Mouse (Mus musculus) embryonic facial prominence, embryonic 13.5 days (tissue): Measurements from ENCODE around the gene Sv2c. TPM values are rescaled to one million over a fixed set of nuclear protein-coding genes. Genes with fewer than 3 reads are reported as not detected.

Experiments used
- ATAC-seq: fragments of 200-750 bp; cut with Nextera tagmentation; 2 replicates; pipeline ENCODE4 v1.8.0; 2017; ENCODE audit warnings: low read depth; ENCODE audit not compliant: insufficient number of reproducible peaks, insufficient read depth, low FRiP score, low TSS enrichment
- H3K27ac ChIP-seq: fragments of 300-500 bp; sonication (generic); 2 replicates; pipeline ENCODE4 v1.5.1; 2015; ENCODE audit warnings: moderate library complexity, mild to moderate bottlenecking, inconsistent platforms
- H3K27me3 ChIP-seq: fragments of 300-500 bp; sonication (generic); 2 replicates; pipeline ENCODE4 v1.6.1; 2015; ENCODE audit warnings: mild to moderate bottlenecking, inconsistent platforms
- H3K36me3 ChIP-seq: fragments of 300-500 bp; sonication (generic); 2 replicates; pipeline ENCODE4 v1.6.1; 2015; ENCODE audit warnings: mild to moderate bottlenecking, inconsistent platforms
- H3K4me1 ChIP-seq: fragments of 300-500 bp; sonication (generic); 2 replicates; pipeline ENCODE4 v1.6.1; 2015; ENCODE audit warnings: inconsistent platforms
- H3K4me2 ChIP-seq: fragments of 300-500 bp; sonication (generic); 2 replicates; pipeline ENCODE4 v1.6.1; 2015; ENCODE audit warnings: moderate library complexity, mild to moderate bottlenecking, inconsistent platforms
- H3K4me3 ChIP-seq: fragments of 300-500 bp; sonication (generic); 2 replicates; pipeline ENCODE4 v1.5.1; 2015; ENCODE audit warnings: mild to moderate bottlenecking, inconsistent platforms
- H3K9ac ChIP-seq: fragments of 300-500 bp; sonication (generic); 2 replicates; pipeline ENCODE4 v1.6.1; 2015; ENCODE audit warnings: mild to moderate bottlenecking, inconsistent platforms
- H3K9me3 ChIP-seq: fragments of 300-500 bp; sonication (generic); 2 replicates; pipeline ENCODE4 v1.6.1; 2016; ENCODE audit warnings: inconsistent platforms
- WGBS: fragments of 180-500 bp; shearing (Covaris S2); methylation state at CpG from one replicate; pipeline ENCODE4 v1.1.7; 2015; ENCODE audit warnings: mixed read lengths; 5-methylcytosine and 5-hydroxymethylcytosine counted together
- polyA plus RNA-seq: library from polyadenylated mRNA; unstranded; fragments of >200 nt; fragmentation: Nextera tagmentation; extraction: Ambion mirVana; gene quantifications from 2 replicates; pipeline ENCODE4 v1.2.1, GENCODE M21; 2015

Gene Sv2c
- polyA plus RNA-seq, 1 experiment from 2014 or later: 1.5 TPM

DNA sequence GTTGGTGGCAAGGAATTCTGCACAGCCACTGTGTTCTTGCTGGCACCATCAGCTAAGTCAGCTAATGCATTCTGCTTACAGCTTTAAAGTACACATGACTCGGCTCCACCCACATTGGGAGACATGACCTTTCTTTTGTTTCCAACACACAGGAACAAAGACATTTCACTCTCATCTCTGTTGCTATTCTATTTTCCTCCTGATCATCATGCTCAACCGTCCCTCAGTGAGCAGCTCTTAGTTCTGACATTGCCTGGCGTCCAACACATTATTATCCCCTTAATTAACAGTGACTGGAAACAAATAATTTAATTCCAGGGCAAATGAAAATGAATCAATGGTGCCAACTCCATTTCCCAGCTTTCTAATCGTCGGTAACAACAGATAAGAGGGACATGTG lies 87.0 kb downstream of the Sv2c start:
- no peaks in the 10 kb centered on the region for H3K9me3 ChIP-seq
- 70% methylated on average over 5 of the region's 5 CpGs for WGBS
- H3K9ac ChIP-seq: no peak overlapping the region
- H3K36me3 ChIP-seq: no peaks in the 10 kb centered on the region
- H3K27me3 ChIP-seq: no peaks in the 10 kb centered on the region
- no peak overlapping the region for H3K27ac ChIP-seq
- ATAC-seq: no peak
- no peaks in the 10 kb centered on the region for H3K4me1 ChIP-seq
- no peak overlapping the region for H3K4me3 ChIP-seq
- no peak overlapping the region for H3K4me2 ChIP-seq

GRCm38 (mm10) chr13:96040275-96041042 lies 91.9 kb downstream of the Sv2c start:
- Histone ChIP-seq H3K4me1 (no peaks in the 10 kb centered on the region), H3K9me3 (no peaks in the 10 kb centered on the region), H3K27ac (no peak overlapping the region), H3K4me2 (no peak overlapping the region), H3K27me3 (no peaks in the 10 kb centered on the region), H3K9ac (no peak overlapping the region), H3K4me3 (no peak overlapping the region), H3K36me3 (no peaks in the 10 kb centered on the region)
- WGBS: 71% methylated on average over 11 of the region's 11 CpGs
- ATAC-seq: no peak

DNA sequence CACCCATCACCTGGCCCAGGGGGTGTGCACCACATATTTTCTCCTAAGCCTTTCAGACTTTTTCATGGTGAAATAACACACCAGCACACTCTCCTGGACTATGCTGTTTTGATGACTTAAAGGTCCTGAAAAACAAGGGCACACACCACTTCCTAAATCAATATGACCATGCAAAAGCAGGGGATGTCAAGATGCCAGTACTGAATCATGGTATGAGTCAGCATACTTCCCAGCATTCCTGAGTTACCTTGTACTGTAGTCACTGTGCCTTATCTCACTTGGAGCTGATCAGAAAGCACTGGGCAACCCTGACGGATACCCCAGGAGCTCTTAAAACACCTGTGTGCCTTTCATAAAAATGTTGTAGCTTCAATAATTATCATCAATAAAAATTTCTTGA lies 92.8 kb downstream of the Sv2c start:
- ATAC-seq: no peak
- no peaks in the 10 kb centered on the region for H3K4me1 ChIP-seq
- H3K27me3 ChIP-seq: no peaks in the 10 kb centered on the region
- 82% methylated on average over 1 of the region's 1 CpGs for WGBS
- no peak overlapping the region for H3K9ac ChIP-seq
- H3K4me2 ChIP-seq: no peak overlapping the region
- no peaks in the 10 kb centered on the region for H3K9me3 ChIP-seq
- H3K27ac ChIP-seq: no peak overlapping the region
- no peaks in the 10 kb centered on the region for H3K36me3 ChIP-seq
- no peak overlapping the region for H3K4me3 ChIP-seq

- Histone ChIP-seq H3K4me2 (no peak overlapping the region), H3K9ac (no peak overlapping the region), H3K9me3 (no peaks in the 10 kb centered on the region), H3K27ac (no peak overlapping the region), H3K36me3 (no peaks in the 10 kb centered on the region), H3K4me3 (no peak overlapping the region), H3K27me3 (no peaks in the 10 kb centered on the region), H3K4me1 (no peaks in the 10 kb centered on the region)
- 61% methylated on average over 19 of the region's 19 CpGs for WGBS
- ATAC-seq: no peak
Measured at GRCm38 (mm10) chr13:96030368-96031223, 101.8 kb downstream of the Sv2c start.

GRCm38 (mm10) chr13:96023858-96024257 lies 108.5 kb downstream of the Sv2c start:
- H3K9me3 ChIP-seq: no peaks in the 10 kb centered on the region
- WGBS: 61% methylated on average over 11 of the region's 11 CpGs
- H3K4me3 ChIP-seq: no peak overlapping the region

GRCm38 (mm10) chr13:96015516-96015915 lies 116.9 kb downstream of the Sv2c start:
- 93% methylated on average over 3 of the region's 3 CpGs for WGBS
- ATAC-seq: no peak

More at GRCm38 (mm10) chr13:96023858-96024257, 108.5 kb downstream of the Sv2c start:
- H3K27me3 ChIP-seq: no peaks in the 10 kb centered on the region
- no peaks in the 10 kb centered on the region for H3K36me3 ChIP-seq
- 0 out of 2 replicates have a peak, but pooled peaks cover 6% of the 10 kb centered on the region for H3K4me1 ChIP-seq
- ATAC-seq: no peak
- no peak overlapping the region for H3K27ac ChIP-seq
- no peak overlapping the region for H3K9ac ChIP-seq
- H3K4me2 ChIP-seq: no peak overlapping the region

GRCm38 (mm10) chr13:96010861-96011511 lies 121.4 kb downstream of the Sv2c start:
- no peaks in the 10 kb centered on the region for H3K9me3 ChIP-seq
- no peaks in the 10 kb centered on the region for H3K27me3 ChIP-seq
- H3K36me3 ChIP-seq: no peaks in the 10 kb centered on the region
- H3K27ac ChIP-seq: no peak overlapping the region
- H3K4me1 ChIP-seq: peaks cover 3% of the 10 kb centered on the region
- WGBS: 57% methylated on average over 11 of the region's 11 CpGs
- ATAC-seq: no peak; the same call in 1 of the 2 replicates
- no peak overlapping the region for H3K9ac ChIP-seq
- H3K4me2 ChIP-seq: no peak overlapping the region
- no peak overlapping the region for H3K4me3 ChIP-seq

More at GRCm38 (mm10) chr13:96015516-96015915, 116.9 kb downstream of the Sv2c start:
- no peak overlapping the region for H3K27ac ChIP-seq
- H3K27me3 ChIP-seq: no peaks in the 10 kb centered on the region
- H3K9me3 ChIP-seq: no peaks in the 10 kb centered on the region
- H3K9ac ChIP-seq: no peak overlapping the region
- no peaks in the 10 kb centered on the region for H3K4me1 ChIP-seq
- H3K4me2 ChIP-seq: no peak overlapping the region
- H3K36me3 ChIP-seq: no peaks in the 10 kb centered on the region
- no peak overlapping the region for H3K4me3 ChIP-seq

DNA sequence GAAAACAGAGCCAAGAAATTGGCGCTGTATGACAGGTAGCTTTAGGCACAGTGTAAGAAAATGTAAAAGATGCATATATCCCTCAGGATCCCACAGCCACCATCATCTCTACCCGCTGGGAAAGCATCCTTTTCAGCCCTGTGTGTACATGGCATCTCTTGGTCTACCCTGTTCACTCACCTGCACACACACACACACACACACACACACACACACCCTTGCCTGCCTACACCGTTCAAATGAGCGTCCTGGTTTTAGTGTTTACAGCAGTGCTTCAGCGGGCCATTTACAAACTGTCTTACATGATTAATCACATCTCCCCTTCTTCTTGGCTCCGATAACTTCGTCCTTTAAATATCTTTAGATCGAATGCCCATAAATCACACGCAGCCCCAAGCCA lies 123.4 kb downstream of the Sv2c start:
- Histone ChIP-seq H3K27ac (no peak overlapping the region), H3K4me2 (no peak overlapping the region), H3K4me1 (peaks cover 3% of the 10 kb centered on the region), H3K27me3 (no peaks in the 10 kb centered on the region; the same call in 1 of the 2 replicates), H3K9me3 (no peaks in the 10 kb centered on the region), H3K9ac (no peak overlapping the region), H3K36me3 (no peaks in the 10 kb centered on the region), H3K4me3 (no peak overlapping the region)
- no peak for ATAC-seq
- WGBS: 83% methylated on average over 9 of the region's 9 CpGs

GRCm38 (mm10) chr13:96008154-96008553 lies 124.2 kb downstream of the Sv2c start:
- Histone ChIP-seq H3K4me3 (no peak overlapping the region), H3K36me3 (no peaks in the 10 kb centered on the region), H3K9ac (no peak overlapping the region), H3K27ac (no peak overlapping the region), H3K9me3 (no peaks in the 10 kb centered on the region), H3K4me1 (peaks cover 3% of the 10 kb centered on the region), H3K4me2 (no peak overlapping the region), H3K27me3 (no peaks in the 10 kb centered on the region; the same call in 1 of the 2 replicates)
- WGBS: 84% methylated on average over 3 of the region's 3 CpGs
- no peak for ATAC-seq

GRCm38 (mm10) chr13:96003539-96003938 lies 128.8 kb downstream of the Sv2c start:
- H3K4me1 ChIP-seq: peaks cover 8% of the 10 kb centered on the region
- H3K36me3 ChIP-seq: no peaks in the 10 kb centered on the region
- H3K4me3 ChIP-seq: no peak overlapping the region
- H3K9me3 ChIP-seq: no peaks in the 10 kb centered on the region
- no peak for ATAC-seq
- WGBS: 87% methylated on average over 3 of the region's 3 CpGs
- H3K9ac ChIP-seq: no peak overlapping the region
- H3K27me3 ChIP-seq: no peaks in the 10 kb centered on the region; the same call in 1 of the 2 replicates
- H3K4me2 ChIP-seq: no peak overlapping the region
- H3K27ac ChIP-seq: no peak overlapping the region

DNA sequence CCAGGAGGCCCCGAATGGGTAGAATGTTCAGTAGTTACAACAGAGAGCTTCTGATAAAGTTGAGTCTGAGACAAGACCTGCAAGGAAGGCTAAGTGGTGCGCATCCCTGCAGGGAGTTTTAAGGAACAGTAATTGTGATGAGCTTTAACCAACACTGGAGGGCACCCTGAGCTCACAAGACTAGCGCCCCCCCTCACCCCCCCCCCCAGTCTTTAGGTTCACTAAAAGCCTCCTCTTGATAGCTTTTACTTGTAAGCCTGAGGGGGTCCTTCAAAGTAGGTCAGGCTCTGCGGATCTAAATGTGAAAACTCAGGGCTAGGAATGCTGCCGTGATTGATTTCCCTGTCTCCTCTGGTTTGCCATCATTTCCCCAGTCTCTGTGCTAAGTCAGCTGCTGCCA lies 129.9 kb downstream of the Sv2c start:
- ATAC-seq: no peak
- H3K9me3 ChIP-seq: no peaks in the 10 kb centered on the region
- H3K4me2 ChIP-seq: no peak overlapping the region
- H3K27me3 ChIP-seq: no peaks in the 10 kb centered on the region; the same call in 1 of the 2 replicates
- H3K4me3 ChIP-seq: no peak overlapping the region
- peaks cover 8% of the 10 kb centered on the region for H3K4me1 ChIP-seq
- H3K27ac ChIP-seq: no peak overlapping the region
- H3K36me3 ChIP-seq: no peaks in the 10 kb centered on the region
- WGBS: 33% methylated on average over 5 of the region's 5 CpGs
- H3K9ac ChIP-seq: no peak overlapping the region
